Mouse (Mus musculus) hindbrain, embryonic 13.5 days (tissue): ENCODE measurements around the gene Msn. TPM values are rescaled to one million over a fixed set of nuclear protein-coding genes. Genes with fewer than 3 reads are reported as not detected.

Experiments
- ATAC-seq: fragments of 200-750 bp; cut with Nextera tagmentation; 2 replicates; pipeline ENCODE4 v1.8.0; 2017; ENCODE audit warnings: moderate TSS enrichment; ENCODE audit not compliant: low FRiP score
- H3K27ac ChIP-seq: fragments of 300-500 bp; sonication (generic); 2 replicates; pipeline ENCODE4 v1.5.1; 2015; ENCODE audit warnings: inconsistent platforms, mild to moderate bottlenecking, moderate library complexity
- H3K27me3 ChIP-seq: fragments of 300-500 bp; sonication (generic); 2 replicates; pipeline ENCODE4 v1.6.1; 2015; ENCODE audit warnings: mild to moderate bottlenecking, inconsistent platforms
- H3K36me3 ChIP-seq: fragments of 300-500 bp; sonication (generic); 2 replicates; pipeline ENCODE4 v1.6.1; 2015; ENCODE audit warnings: mild to moderate bottlenecking, inconsistent platforms
- H3K4me1 ChIP-seq: fragments of 300-500 bp; sonication (generic); replicated peaks from 2 replicates; pipeline ENCODE4 v1.6.1; 2015; ENCODE audit warnings: inconsistent platforms
- H3K4me2 ChIP-seq: fragments of 300-500 bp; sonication (generic); 2 replicates; pipeline ENCODE4 v1.6.1; 2015; ENCODE audit warnings: inconsistent platforms, mild to moderate bottlenecking, moderate library complexity
- H3K4me3 ChIP-seq: fragments of 300-500 bp; sonication (generic); 2 replicates; pipeline ENCODE4 v1.5.1; 2015; ENCODE audit warnings: mild to moderate bottlenecking, inconsistent platforms
- H3K9ac ChIP-seq: fragments of 300-500 bp; sonication (generic); 2 replicates; pipeline ENCODE4 v1.6.1; 2015; ENCODE audit warnings: mild to moderate bottlenecking, inconsistent platforms
- H3K9me3 ChIP-seq: fragments of 300-500 bp; sonication (generic); 2 replicates; pipeline ENCODE4 v1.6.1; 2016; ENCODE audit warnings: inconsistent platforms
- WGBS: fragments of 180-500 bp; shearing (Covaris S2); methylation state at CpG from one replicate; pipeline ENCODE4 v1.1.7; 2015; 5-methylcytosine and 5-hydroxymethylcytosine counted together
- polyA plus RNA-seq: library from polyadenylated mRNA; unstranded; fragments of >200 nt; fragmentation: Nextera tagmentation; extraction: Ambion mirVana; gene quantifications from 2 replicates; pipeline ENCODE4 v1.2.1, GENCODE M21; 2015

Gene Msn
- 43.7 and 48.9 TPM in 2 replicates for polyA plus RNA-seq

GRCm38 (mm10) chrX:96095509-96096499, at the start of gene Msn:
Gene Msn, plus strand, starts transcription at chrX:96096042.
- 16% methylated on average over 36 of the region's 44 CpGs for WGBS
- H3K36me3 ChIP-seq = no peaks in the 10 kb centered on the region
- peak; percentile 68 for ATAC-seq
- H3K9me3 ChIP-seq = no peaks in the 10 kb centered on the region
- peak within 1 kb of the TSS; percentile 45 for H3K4me3 ChIP-seq
- no peaks in the 10 kb centered on the region; the same call in none of the 2 replicates for H3K4me1 ChIP-seq
- 0 out of 2 replicates have a peak within 1 kb of the TSS, but pooled peaks have one; percentile 18 for H3K27ac ChIP-seq
- peaks cover 8% of the 10 kb centered on the region; the same call in 1 of the 2 replicates for H3K27me3 ChIP-seq
- H3K4me2 ChIP-seq = peak within 1 kb of the TSS; percentile 64
- H3K9ac ChIP-seq = peak within 1 kb of the TSS; percentile 64

DNA sequence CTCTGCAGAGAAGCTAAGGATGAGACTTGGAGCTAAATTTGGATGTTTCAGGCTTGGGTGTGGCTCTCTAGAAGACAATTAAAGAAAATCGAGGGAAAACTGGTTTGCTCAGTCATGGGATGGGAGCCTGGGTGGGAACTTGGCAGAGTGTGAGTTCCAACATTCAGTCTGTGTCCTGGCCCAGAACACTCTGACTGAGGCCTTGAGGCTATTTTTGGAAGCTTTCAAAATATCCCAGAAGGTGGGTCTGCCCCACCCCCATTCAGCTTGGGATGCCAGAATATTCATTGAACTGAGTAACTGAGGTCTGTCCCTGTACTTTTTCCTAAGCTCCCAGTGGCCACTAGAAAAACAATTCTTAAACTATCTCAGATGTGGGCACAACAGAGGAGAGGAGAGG, 43.0 kb upstream of the Msn start:
- no peak for ATAC-seq
- Histone ChIP-seq H3K27me3 (no peaks in the 10 kb centered on the region), H3K4me3 (no peak overlapping the region), H3K9ac (no peak overlapping the region), H3K9me3 (no peaks in the 10 kb centered on the region), H3K27ac (no peak overlapping the region), H3K4me1 (no peaks in the 10 kb centered on the region), H3K4me2 (no peak overlapping the region), H3K36me3 (no peaks in the 10 kb centered on the region)
- 91% methylated on average over 1 of the region's 1 CpGs for WGBS

DNA sequence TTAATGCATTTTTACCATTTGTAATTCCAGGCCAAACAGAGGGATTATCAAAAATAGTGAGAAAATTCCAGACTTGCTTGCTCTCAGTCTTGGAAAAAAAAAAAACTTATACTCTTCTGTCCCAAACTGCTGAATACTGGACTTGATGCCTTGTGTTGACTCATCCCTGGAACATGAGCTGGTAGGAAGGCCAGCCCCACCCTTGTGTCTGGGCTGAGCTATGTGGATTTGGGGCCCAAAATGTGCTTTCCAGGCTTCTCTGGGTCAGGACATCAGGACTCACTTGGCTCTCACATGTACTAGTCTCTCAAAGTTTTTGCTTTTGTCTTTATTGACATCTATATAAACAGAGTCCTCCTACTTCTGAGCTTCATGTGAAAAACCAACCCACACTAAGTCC, 18.1 kb upstream of the Msn start:
- H3K4me1 ChIP-seq = no peaks in the 10 kb centered on the region
- H3K27ac ChIP-seq = no peak overlapping the region
- H3K9me3 ChIP-seq = no peaks in the 10 kb centered on the region
- H3K4me3 ChIP-seq = no peak overlapping the region
- no peak overlapping the region for H3K4me2 ChIP-seq
- H3K36me3 ChIP-seq = no peaks in the 10 kb centered on the region
- no peak for ATAC-seq
- no peak overlapping the region for H3K9ac ChIP-seq
- no peaks in the 10 kb centered on the region for H3K27me3 ChIP-seq

DNA sequence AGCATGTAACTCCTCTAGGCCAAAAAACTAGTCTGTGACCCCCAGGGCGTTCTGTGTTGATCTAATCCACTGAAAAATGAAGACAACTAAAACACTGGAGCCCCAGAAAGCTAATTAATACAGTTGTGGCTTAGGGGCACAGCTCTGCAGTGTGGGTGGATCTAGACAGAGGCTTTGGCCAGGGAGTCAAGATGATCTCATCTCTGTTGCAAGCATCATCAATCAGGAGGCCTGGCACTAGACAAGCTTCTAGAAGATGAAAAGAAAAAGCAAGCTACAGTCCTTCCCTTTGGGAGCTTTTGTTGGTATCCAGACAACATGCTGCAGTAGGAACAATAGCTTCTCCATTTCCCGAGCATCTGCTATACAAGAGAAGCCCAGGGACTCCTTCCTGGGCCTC, 9.6 kb upstream of the Msn start:
- no peaks in the 10 kb centered on the region for H3K36me3 ChIP-seq
- H3K27me3 ChIP-seq = no peaks in the 10 kb centered on the region
- H3K4me3 ChIP-seq = no peak overlapping the region
- H3K27ac ChIP-seq = no peak overlapping the region
- H3K4me1 ChIP-seq = no peaks in the 10 kb centered on the region
- no peaks in the 10 kb centered on the region for H3K9me3 ChIP-seq
- H3K9ac ChIP-seq = no peak overlapping the region
- no peak overlapping the region for H3K4me2 ChIP-seq
- 27% methylated on average over 2 of the region's 2 CpGs for WGBS
- ATAC-seq = no peak

DNA sequence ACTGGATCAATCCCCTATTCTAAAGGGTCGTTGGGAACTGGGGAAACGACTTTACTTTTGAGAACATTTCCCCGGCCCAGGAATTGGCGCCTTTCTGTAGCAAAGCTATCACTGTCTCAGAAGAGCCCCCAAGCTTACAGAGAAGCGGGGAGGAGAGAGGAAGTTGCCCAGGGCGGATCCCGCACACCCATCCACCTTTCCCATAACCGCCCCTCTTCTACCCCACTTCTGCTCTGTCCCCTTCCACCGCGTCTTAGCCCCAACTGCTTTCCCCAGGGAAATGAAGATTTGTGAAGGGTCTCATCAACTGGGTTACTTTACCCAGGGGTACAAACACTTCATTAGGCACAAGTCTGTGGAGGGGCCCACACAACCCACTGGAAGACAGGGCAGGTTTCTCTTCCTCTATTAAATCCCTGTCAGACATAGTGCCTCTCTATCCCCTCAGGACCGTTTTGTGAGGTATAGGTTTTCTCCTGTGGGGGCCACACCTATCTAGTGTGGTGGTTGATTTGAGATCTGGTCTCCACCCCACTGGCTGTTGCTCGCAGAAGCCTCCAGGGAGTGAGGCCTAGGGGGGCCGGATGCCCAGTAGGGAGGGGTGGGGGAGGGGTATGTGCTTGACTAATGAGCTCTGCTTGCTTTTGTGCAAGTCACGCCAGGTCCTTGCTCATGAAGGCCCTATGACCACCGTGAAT, 820 bp downstream of the Msn start:
- H3K9me3 ChIP-seq = no peaks in the 10 kb centered on the region

DNA sequence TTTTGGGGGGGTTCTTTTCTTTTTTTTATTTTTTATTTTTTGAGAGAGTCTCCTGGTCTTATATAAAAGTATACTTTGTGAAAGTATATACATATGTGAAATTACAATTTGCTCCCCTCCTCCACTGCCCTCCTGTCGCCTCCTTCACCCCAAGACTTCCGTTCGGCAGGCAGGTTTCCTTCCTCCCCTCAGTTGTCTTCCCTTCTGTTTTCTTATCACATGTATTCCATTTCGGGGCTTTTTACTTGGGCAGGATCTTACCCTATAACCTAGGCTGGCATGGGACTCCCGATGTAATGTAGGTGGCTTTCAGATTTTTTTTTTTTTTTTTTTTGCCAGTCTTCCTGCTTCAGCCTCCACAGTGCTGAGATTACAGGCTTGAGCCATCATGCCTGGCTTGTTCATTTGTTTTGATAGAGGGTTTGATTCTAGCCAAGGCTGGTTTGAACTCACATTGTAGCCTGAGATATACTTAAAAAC, 1.7 kb downstream of the Msn start:
- Histone ChIP-seq H3K9me3 (no peaks in the 10 kb centered on the region), H3K4me1 (no peaks in the 10 kb centered on the region; the same call in none of the 2 replicates), H3K36me3 (no peaks in the 10 kb centered on the region), H3K27me3 (peaks cover 8% of the 10 kb centered on the region; the same call in 1 of the 2 replicates), H3K4me3 (peak overlapping the region; percentile 45), H3K27ac (no peak overlapping the region), H3K9ac (no peak overlapping the region), H3K4me2 (peak overlapping the region; percentile 64)
- WGBS = 35% methylated on average over 5 of the region's 5 CpGs
- ATAC-seq = no peak

More for the DNA sequence above, 820 bp downstream of the Msn start:
- H3K9ac ChIP-seq = peak overlapping the region; percentile 64
- H3K27me3 ChIP-seq = peaks cover 8% of the 10 kb centered on the region; the same call in 1 of the 2 replicates
- no peaks in the 10 kb centered on the region for H3K36me3 ChIP-seq
- H3K4me2 ChIP-seq = peak overlapping the region; percentile 64
- ATAC-seq = peak; percentile 52
- H3K4me1 ChIP-seq = no peaks in the 10 kb centered on the region; the same call in none of the 2 replicates
- H3K4me3 ChIP-seq = peak overlapping the region; percentile 45
- WGBS = 15% methylated on average over 14 of the region's 15 CpGs
- H3K27ac ChIP-seq = no peak overlapping the region

DNA sequence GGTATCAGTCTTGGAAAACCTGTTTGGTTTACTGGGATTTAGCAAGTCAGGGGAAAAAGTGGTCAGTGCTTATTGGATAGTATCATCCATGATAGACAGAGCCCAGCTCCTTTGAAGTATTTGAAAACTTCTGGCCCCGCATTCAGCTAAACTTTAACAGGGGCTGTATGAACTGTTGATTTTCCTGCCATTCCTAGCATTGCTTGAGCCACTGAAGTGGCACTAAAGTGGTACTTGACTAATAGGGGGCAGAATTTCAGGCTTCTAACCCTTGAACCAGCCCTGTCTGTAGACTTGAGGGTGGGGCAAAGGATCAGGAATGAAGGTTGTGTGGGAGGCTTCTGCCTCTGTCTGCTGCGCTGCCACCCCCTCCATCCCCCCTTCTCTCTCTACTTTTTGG, 3.2 kb downstream of the Msn start:
- no peak overlapping the region for H3K4me2 ChIP-seq
- WGBS = 83% methylated on average over 2 of the region's 2 CpGs
- ATAC-seq = no peak

DNA sequence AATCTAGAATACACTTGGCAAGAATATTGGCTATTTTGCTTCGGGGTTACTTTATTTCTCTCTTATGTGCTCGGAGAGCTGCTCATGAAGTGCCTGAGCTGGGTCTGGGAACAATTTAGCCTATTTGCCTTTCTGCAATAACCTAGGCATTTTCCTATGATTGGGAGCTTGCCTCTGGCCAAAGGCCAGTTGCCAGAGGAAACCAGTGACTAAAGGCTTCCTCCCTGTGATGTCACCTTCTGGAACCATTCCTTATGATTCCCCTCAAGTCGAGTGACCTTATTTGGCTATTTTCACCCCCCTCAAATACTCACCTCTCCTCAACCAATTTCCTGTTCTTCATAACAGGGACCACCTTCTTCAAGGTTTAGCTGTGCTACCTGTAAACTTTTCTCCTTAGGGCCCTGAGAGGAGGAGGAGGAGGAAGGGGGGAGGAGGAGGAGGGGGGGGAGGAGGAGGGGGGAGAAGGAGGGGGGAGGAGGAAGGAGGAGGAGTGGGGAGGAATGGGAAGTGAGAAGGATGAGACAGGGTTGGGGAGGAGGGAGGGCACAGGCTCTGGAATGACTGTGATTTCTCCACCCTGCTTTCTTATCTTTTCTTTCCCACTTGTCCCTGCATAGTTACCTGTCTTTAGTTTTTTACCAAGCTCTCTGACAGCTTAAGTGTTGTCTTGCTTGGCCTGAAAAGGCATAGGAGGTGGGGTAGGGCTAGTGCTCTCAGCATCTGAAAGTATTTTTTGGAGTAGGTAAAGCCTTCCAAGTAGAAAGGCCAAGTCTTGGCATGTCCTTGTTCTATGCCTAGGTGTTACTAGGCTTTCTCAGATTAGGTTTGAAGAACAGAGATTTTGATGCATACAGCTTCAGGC, 11.8 kb downstream of the Msn start:
- Histone ChIP-seq H3K36me3 (no peaks in the 10 kb centered on the region), H3K4me1 (no peaks in the 10 kb centered on the region), H3K4me2 (no peak overlapping the region), H3K4me3 (no peak overlapping the region), H3K9ac (no peak overlapping the region), H3K9me3 (no peaks in the 10 kb centered on the region), H3K27me3 (no peaks in the 10 kb centered on the region), H3K27ac (no peak overlapping the region)
- no peak for ATAC-seq
- WGBS = 73% methylated on average over 3 of the region's 3 CpGs

More for the DNA sequence above, 3.2 kb downstream of the Msn start:
- no peaks in the 10 kb centered on the region; the same call in none of the 2 replicates for H3K4me1 ChIP-seq
- H3K9ac ChIP-seq = no peak overlapping the region
- no peak overlapping the region for H3K4me3 ChIP-seq
- H3K27me3 ChIP-seq = peaks cover 8% of the 10 kb centered on the region; the same call in 1 of the 2 replicates
- no peaks in the 10 kb centered on the region for H3K36me3 ChIP-seq
- no peak overlapping the region for H3K27ac ChIP-seq
- no peaks in the 10 kb centered on the region for H3K9me3 ChIP-seq

GRCm38 (mm10) chrX:96113106-96113634, 17.3 kb downstream of the Msn start:
- H3K9me3 ChIP-seq = no peaks in the 10 kb centered on the region
- no peak overlapping the region for H3K27ac ChIP-seq
- no peak overlapping the region for H3K4me3 ChIP-seq
- H3K36me3 ChIP-seq = no peaks in the 10 kb centered on the region
- no peak overlapping the region for H3K4me2 ChIP-seq
- no peak for ATAC-seq
- H3K27me3 ChIP-seq = no peaks in the 10 kb centered on the region
- H3K9ac ChIP-seq = no peak overlapping the region
- no peaks in the 10 kb centered on the region for H3K4me1 ChIP-seq

GRCm38 (mm10) chrX:96115501-96115900, 19.7 kb downstream of the Msn start:
- no peak overlapping the region for H3K4me2 ChIP-seq

DNA sequence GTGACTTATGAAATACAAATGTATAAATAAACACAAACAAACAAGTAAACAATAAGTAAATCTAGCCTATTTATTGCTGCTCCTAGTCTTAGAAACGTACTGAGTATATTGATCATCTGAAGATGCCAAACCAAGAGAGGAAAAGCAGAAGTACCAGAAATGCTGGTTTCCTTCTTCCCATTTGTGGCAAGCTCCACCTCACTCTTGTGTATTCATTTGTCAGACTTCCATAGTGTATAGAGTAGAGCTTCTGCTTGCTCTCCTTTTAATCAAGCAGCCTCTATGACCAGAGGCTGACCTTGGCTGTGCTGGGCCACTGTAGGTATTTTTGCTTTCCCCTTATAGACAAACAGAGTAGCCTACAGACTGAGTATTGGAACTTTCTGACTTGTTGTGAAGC, 21.5 kb downstream of the Msn start:
- H3K4me3 ChIP-seq = no peak overlapping the region
- H3K9ac ChIP-seq = no peak overlapping the region
- no peaks in the 10 kb centered on the region for H3K27me3 ChIP-seq
- no peaks in the 10 kb centered on the region for H3K4me1 ChIP-seq
- no peak overlapping the region for H3K4me2 ChIP-seq
- no peak overlapping the region for H3K27ac ChIP-seq
- no peak for ATAC-seq
- no peaks in the 10 kb centered on the region for H3K36me3 ChIP-seq
- 65% methylated on average over 1 of the region's 1 CpGs for WGBS
- no peaks in the 10 kb centered on the region for H3K9me3 ChIP-seq

More at GRCm38 (mm10) chrX:96115501-96115900, 19.7 kb downstream of the Msn start:
- Histone ChIP-seq H3K27ac (no peak overlapping the region), H3K4me3 (no peak overlapping the region), H3K27me3 (no peaks in the 10 kb centered on the region), H3K36me3 (no peaks in the 10 kb centered on the region), H3K9me3 (no peaks in the 10 kb centered on the region), H3K9ac (no peak overlapping the region), H3K4me1 (no peaks in the 10 kb centered on the region)
- no peak for ATAC-seq
